Mouse (Mus musculus) embryo, embryonic 11.5 days (tissue): ENCODE results near the gene 2410015M20Rik.
"Not testable (repeated sequence)": the region's sequence is repeated elsewhere in the genome, so short reads cannot be mapped to it uniquely, and the experiment has no call there.

Source experiments
- DNase-seq: peaks from one replicate; pipeline ENCODE4 v3.0.0-alpha.2; 2012; ENCODE audit warnings: low read depth, low spot score

2410015M20Rik gene

DNA sequence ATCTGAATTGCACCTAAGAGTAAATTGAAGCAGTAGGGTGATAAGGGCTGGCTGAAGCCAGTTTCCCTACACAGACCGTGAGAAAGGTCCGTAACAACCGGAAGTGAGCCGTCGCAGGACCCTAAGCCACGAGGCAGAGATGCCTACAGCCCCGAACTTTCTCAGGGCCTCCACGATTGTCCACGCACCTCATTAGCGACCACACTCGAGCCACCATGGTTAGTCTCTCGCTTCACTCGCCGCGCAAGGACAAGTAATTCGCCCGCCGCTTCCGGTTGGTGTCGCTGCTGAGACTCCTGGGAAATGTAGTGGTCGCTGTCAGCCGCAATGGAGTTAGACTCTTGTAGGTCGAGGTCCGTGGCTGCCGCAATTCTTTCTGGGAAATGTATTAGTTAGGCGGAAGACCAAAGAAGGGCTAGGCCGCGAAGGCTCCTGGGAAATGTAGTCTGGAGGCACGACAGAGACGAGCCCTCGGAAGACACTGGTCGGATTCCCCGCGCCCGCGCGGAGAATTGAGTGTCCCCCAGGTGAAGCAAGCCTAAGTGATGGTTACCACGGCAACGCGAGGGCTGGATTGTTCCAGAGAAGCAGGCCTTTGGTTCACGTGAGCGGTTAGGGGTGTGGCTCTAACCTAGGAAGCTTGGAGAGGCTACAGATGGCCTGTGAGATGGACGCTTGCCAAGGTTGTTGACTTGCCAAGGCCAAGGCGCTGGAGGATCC is at the start of gene 2410015M20Rik:
2410015M20Rik (minus strand) TSS at position 320 of the 720 bp plus-strand sequence.
- DNase-seq: peak; percentile 88

DNA sequence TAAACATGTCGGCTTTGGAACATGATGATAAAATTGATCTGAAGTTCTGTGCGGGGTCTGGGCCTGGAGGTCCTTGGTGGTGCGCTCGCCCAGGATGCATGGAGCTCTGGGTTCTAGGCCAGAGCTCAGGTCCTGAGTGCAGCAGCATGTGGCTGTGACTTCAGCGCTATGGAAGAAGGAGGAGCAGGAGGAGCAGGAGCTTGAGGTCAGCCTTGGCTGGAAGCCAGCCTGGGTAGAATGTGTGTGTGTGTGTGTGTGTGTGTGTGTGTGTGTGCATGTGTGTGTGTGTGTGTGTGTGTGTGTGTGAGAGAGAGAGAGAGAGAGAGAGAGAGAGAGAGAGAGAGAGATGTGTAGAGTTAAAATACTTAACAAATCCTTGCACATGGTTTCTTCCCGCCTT is 46.6 kb upstream of the 2410015M20Rik start:
- no peak for DNase-seq

DNA sequence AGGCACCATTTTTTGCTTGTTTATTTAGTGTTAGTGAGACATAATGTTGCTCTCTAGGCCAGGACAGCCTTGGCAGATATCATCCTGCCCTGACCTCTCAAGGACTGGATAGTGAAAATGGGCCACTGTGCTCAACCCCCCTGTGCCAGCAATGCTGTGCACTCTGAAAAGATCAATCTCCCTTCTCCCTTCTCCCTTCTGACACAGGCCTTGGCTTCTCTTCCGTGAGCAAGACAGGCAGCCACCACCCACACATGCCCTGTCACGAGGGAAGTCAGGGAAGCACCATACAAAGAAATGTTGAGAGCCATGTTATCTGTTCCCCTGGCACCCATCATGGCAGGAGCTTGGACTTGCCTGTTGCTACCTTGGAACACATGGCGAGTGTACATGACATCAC is 45.7 kb upstream of the 2410015M20Rik start:
- no peak for DNase-seq

- DNase-seq: no peak
Observed at GRCm38 (mm10) chr17:56654771-56655170, 45.2 kb upstream of the 2410015M20Rik start.

DNA sequence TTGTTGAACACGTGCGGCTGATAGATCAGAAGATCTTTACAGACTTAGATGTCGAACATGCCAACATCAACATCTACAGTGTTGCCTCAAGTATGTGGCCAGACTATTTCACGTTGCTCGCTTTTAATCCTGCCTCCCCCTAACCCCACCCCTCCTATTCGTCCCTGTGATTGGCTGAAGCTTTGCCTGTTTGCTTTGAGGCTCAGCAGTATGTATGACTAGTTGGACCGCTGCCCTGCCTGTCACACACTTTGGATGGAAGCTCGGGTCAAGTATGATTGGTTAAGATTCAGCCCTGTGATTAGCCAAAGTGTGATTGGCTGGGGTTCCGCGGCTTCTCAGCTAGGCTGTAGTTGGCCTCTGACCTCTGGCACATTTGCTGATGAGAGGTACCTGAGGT is 42.2 kb upstream of the 2410015M20Rik start:
- no peak for DNase-seq

DNA sequence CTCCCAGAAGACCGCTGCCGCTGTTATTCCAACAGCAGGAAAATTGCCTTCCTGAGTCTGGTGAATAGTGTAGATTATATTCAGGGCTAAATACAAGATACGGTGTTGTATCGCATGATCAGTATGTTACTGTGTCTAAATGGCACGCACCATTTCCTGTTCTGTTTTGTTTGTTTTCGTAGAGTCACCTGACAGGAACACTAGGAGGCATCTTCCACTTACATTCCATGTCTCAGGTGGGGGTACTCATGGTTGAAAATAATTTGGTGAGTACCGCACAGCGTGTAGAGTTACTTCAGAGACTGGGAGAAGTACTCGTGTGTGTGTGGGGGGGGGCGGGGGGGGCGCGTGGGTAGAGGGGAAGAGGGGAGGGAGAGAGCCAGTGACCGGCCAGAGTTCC is 38.0 kb upstream of the 2410015M20Rik start:
- DNase-seq: no peak

GRCm38 (mm10) chr17:56643237-56643636 is 33.7 kb upstream of the 2410015M20Rik start:
- no peak for DNase-seq

DNA sequence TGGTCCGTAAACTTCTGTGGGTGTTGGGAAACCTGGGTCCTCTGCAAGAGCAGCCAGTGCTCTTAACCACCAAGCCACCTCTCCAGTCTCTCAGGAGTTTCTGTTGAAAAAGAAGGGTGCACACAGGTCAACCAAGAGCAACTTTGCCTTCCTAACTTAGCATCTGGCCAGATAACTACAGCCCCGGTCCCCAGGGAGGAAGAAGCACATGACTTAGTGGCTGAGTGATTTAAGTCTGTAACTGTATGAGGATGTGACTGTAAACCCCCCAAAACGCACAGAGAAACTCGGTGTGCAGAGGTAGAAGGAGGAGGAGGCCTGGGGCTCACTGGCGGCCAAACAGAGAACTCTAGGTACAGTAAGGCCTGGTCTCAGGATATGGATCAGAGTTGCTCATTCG is 24.5 kb upstream of the 2410015M20Rik start:
- DNase-seq: no peak

- no peak for DNase-seq
Observed at GRCm38 (mm10) chr17:56631807-56632206, 22.2 kb upstream of the 2410015M20Rik start.

DNA sequence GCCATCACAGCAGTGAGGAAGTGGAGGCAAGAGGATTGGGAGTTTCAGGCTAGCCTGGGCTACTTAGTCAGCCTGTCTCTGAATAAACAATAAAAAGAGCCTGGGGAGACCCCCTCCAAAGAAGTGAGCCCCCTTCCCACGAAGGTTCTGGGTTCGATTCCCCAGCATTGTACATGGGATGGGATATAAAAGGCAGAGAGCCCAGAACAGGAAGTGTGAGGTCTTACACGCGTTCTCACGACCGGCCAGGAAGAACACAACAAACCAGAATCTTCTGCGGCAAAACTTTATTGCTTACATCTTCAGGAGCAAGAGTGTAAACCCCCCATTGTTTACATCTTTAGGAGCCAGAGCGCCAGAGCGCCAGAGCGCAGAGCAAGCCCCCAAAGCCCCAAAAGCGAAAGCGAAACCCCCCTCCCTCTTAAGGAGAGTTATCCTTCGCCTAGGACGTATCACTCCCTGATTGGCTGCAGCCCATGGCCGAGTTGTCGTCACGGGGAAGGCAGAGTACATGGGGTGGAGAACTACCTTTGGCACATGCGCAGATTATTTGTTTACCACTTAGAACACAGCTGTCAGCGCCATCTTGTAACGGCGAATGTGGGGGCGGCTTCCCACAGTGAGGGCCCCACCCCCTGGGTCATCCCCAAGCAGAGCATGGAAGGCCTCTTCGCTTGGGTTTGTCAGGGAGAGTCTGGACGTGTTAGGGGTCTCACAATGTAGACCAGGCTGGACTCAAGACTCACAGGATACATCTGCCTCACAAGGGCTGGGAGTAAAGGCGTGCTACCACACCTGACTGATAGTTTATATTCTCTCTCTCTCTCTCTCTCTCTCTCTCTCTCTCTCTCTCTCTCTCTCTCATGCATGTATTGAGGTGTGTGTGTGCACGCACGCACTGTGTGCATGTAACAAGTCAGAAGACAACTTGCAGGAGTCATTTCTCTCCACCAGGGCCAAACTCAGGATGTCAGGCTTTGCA is 20.5 kb upstream of the 2410015M20Rik start:
- not testable (repeated sequence) for DNase-seq

- no peak for DNase-seq
Observed at GRCm38 (mm10) chr17:56627530-56628277, 18.1 kb upstream of the 2410015M20Rik start, which contains the start of gene Catsperd. Gene Catsperd, plus strand, starts transcription at chr17:56628143.

- peak; percentile 99 for DNase-seq
Observed at GRCm38 (mm10) chr17:56626754-56627470, 17.3 kb upstream of the 2410015M20Rik start, which contains the start of gene Lonp1. Gene Lonp1, minus strand, starts transcription at chr17:56626887.

GRCm38 (mm10) chr17:56626260-56626659 is 16.7 kb upstream of the 2410015M20Rik start:
- no peak for DNase-seq

GRCm38 (mm10) chr17:56625495-56625894 is 15.9 kb upstream of the 2410015M20Rik start:
- DNase-seq: no peak

GRCm38 (mm10) chr17:56617628-56618027 is 8.1 kb upstream of the 2410015M20Rik start:
- no peak for DNase-seq

DNA sequence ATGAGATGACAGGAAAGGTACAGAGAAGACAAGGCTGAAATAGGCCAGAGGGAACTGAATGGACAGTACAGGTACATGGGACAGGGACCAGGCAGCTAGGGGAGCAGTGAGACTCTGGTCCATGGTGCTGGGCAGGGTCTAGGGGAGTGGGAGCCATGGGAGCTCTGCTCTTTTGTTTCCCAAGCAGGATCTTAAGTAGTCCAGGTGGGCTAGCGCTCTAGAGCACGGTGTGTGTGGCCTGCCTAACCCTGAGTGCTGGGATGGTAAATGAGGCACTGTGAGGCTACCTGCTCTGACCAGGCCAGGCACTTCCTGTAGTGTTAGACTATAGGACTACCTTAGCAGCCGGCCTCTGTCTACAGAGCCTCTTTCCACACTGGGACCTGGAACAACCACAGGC is 7.2 kb upstream of the 2410015M20Rik start:
- DNase-seq: no peak

DNA sequence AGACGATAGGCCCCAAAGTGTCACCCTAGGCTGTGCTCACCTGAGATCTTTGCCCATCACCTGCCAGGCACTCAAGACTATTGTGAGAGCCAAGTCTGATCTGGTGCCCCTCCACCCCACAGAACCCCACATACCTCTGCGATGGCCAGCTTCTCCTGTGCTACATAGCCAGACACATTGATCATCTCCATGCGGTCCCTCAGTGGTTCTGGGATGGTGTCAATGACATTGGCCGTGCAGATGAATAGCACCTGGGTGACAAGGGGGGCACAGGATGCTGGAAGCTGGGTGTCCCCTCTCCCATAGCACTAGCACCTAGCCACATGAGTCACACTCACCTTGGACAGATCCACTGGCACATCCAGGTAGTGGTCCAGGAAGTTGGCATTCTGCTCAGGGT is 6.2 kb upstream of the 2410015M20Rik start:
- no peak for DNase-seq

DNA sequence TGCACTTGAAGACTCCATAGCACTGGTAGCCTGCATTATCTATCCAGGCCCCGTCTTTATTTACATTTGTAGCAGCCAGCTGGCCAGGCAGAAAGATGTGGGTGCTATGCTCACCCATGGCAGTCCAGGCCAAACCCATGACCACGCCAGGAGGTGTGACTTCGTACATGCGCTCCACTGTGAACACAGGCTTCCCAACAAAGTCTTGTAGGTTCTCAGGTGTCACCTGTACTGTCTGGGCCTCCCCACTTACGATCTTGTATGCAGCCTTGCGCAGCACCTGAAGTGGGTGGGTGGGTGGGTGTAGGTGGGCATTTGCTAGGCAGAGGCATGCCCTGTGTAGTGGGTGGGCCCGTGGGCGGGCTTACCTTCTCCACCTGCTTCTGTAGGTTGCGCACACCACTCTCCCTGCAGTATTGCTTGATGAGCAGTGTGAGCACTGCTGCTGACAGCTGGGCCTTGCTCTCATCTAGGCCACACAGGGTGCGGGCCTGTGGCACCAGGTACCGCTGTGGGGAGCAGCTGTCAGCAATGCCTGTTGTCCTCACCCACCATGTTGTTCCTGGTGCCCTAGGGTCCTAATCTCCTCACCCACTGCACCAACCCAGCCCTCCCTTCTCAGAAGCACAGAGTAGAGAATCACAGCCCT is 5.7 kb upstream of the 2410015M20Rik start:
- DNase-seq: no peak

DNA sequence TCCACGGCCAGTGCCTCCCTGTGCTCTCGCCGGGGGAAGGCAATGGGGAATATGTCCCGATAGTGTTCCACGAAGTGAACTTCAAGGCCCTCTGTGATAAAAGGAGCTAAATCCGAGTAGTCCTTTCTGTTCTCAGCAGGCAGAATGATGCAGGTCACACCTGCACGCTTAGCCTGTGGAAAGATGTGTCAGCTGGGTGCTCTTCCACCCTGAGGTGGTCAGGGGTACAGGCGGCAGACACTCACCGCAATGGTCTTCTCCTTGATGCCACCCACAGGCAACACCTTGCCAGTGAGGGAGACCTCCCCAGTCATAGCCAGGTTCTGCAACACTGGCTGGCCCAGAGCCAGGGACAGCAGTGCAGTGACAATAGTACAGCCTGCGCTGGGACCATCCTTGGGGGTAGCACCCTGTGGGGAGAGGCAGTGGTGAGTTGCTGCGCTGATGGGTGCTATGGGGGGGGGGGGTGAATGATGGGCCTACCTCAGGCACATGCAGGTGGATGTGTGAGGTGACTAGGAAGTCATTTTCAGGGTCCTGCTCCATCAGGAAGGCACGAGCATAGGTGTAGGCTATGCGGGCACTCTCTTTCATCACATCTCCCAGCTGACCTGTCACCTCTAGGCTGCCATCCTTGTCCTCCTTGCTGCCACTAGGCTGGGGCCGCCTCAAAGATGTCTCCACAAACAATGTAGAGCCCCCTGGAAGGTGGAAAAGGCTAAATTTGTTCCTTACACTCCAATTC is 5.0 kb upstream of the 2410015M20Rik start:
- DNase-seq: no peak

DNA sequence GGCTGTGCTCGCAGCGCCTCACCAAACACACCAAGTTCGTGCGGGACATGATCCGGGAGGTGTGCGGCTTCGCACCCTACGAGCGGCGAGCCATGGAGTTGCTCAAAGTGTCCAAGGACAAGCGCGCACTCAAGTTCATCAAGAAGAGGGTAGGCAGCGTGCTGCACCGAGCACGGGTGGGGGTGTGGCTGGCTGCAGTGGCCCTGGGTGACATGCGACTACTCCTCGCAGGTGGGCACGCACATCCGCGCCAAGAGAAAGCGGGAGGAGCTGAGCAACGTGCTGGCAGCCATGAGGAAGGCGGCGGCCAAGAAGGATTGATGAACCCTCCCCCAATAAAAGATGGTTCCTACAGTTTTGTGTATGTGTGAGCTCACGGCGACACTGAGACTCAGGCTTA is 4.3 kb upstream of the 2410015M20Rik start:
- not testable (repeated sequence) for DNase-seq
